Comparison of ENCODE assay signal across 15 mouse cellular contexts in genomic region chr17:29698421-29698820, GRCm38 (mm10).
"Had no signal": no experiment of that assay in that cellular context is flagged by ENCODE, and none has a peak within 500 bp of the region (broad histone marks: within the 10 kb centered on the region; RNA-seq: fewer than 3 reads in every experiment).

No protein-coding gene starts in this region.

- H3K9me3 ChIP-seq: neural tube, embryonic 15.5 days; stomach, embryonic 15.5 days had no signal

- DNase-seq: retina, postnatal 1 day; right cerebral cortex, adult 18-20 months; right cerebral cortex, postnatal 14 days; right cerebral cortex, postnatal 25 days; right cerebral cortex, postnatal 4 days; spleen, adult 18-20 months; thymus, adult 18-20 months; thymus, adult 2 months; thymus, postnatal 14 days; thymus, postnatal 25 days; thymus, postnatal 36 days; thymus, postnatal 4 days had no signal

- H3K9ac ChIP-seq: neural tube, embryonic 15.5 days; stomach, embryonic 15.5 days had no signal

- H3K27ac ChIP-seq: neural tube, embryonic 15.5 days; stomach, embryonic 15.5 days; stomach, postnatal 0 days had no signal

- H3K27me3 ChIP-seq: neural tube, embryonic 15.5 days; stomach, embryonic 15.5 days had no signal

- H3K4me3 ChIP-seq: neural tube, embryonic 15.5 days; stomach, embryonic 15.5 days had no signal

- H3K4me1 ChIP-seq: stomach, embryonic 15.5 days had no signal

- H3K4me2 ChIP-seq: neural tube, embryonic 15.5 days; stomach, embryonic 15.5 days had no signal
